Mouse (Mus musculus): Measurements from ENCODE around the gene Abcc4. TPM values are rescaled to one million over a fixed set of nuclear protein-coding genes. Genes with fewer than 3 reads are reported as not detected.
A peak's percentile ranks its signal among the peaks of the same experiment; 100 is the strongest.
"Not testable (repeated sequence)": the region's sequence is repeated elsewhere in the genome, so short reads cannot be mapped to it uniquely, and the experiment has no call there.

The Abcc4 gene
- polyA plus RNA-seq, 1 experiment from 2014 or later, result 1.2 TPM

- Histone ChIP-seq H3K27me3 (ENCODE audit: insufficient read depth, low read length) (no peaks in the 10 kb centered on the region), H3K4me3 (ENCODE audit: low read depth, low read length) (no peak overlapping the region), H3K4me2 (ENCODE audit: low read depth, low read length) (no peak overlapping the region; the same call in 1 of the 2 replicates), H3K9me3 (ENCODE audit: low read length) (no peaks in the 10 kb centered on the region), H3K36me3 (replicated peaks; ENCODE audit: insufficient read depth, low read length) (no peaks in the 10 kb centered on the region), H3K9ac (replicated peaks) (no peak overlapping the region), H3K4me1 (ENCODE audit: insufficient read depth) (no peaks in the 10 kb centered on the region), H3K27ac (ENCODE audit: low read depth) (0 out of 2 replicates have a peak overlapping the region, but pooled peaks have one; percentile 22)
- ATAC-seq (peak; percentile 72), DNase-seq (no peak)
- TF ChIP-seq CTCF (IDR thresholded peaks at IDR 0.05; ENCODE audit: low read depth) (no peak), EP300 (IDR thresholded peaks at IDR 0.05; ENCODE audit: low read depth) (peak; percentile 69; the same call in 1 of the 2 replicates)
- 32% methylated on average over 6 of the region's 7 CpGs for WGBS (ENCODE audit: insufficient replicate concordance)
Observed at GRCm38 (mm10) chr14:118649199-118649894, 56.7 kb downstream of the Abcc4 start.

GRCm38 (mm10) chr14:118642940-118643591, 63.0 kb downstream of the Abcc4 start:
- not testable (repeated sequence) for H3K27me3 ChIP-seq (ENCODE audit: insufficient read depth, low read length); H3K4me3 ChIP-seq (ENCODE audit: low read depth, low read length); H3K36me3 ChIP-seq (replicated peaks; ENCODE audit: insufficient read depth, low read length); H3K9me3 ChIP-seq (ENCODE audit: low read length); H3K9ac ChIP-seq (replicated peaks); H3K27ac ChIP-seq (ENCODE audit: low read depth); DNase-seq; H3K4me1 ChIP-seq (ENCODE audit: insufficient read depth)
- peak overlapping the region; percentile 9; the same call in 1 of the 2 replicates for H3K4me2 ChIP-seq (ENCODE audit: low read depth, low read length)
- peak; percentile 74 for ATAC-seq
- WGBS (ENCODE audit: insufficient replicate concordance), result 73% methylated on average over 13 of the region's 13 CpGs

GRCm38 (mm10) chr14:118642140-118642539, 63.9 kb downstream of the Abcc4 start:
- WGBS (ENCODE audit: insufficient replicate concordance), result 52% methylated on average over 8 of the region's 8 CpGs
- Histone ChIP-seq H3K36me3 (replicated peaks; ENCODE audit: insufficient read depth, low read length) (no peaks in the 10 kb centered on the region), H3K4me2 (ENCODE audit: low read depth, low read length) (peak overlapping the region; percentile 35; the same call in 1 of the 2 replicates), H3K4me3 (ENCODE audit: low read depth, low read length) (no peak overlapping the region), H3K9ac (replicated peaks) (no peak overlapping the region), H3K27ac (ENCODE audit: low read depth) (peak overlapping the region; percentile 35; the same call in 1 of the 2 replicates), H3K9me3 (ENCODE audit: low read length) (no peaks in the 10 kb centered on the region), H3K27me3 (ENCODE audit: insufficient read depth, low read length) (no peaks in the 10 kb centered on the region), H3K4me1 (ENCODE audit: insufficient read depth) (peaks cover 5% of the 10 kb centered on the region; the same call in 1 of the 2 replicates)
- ATAC-seq (peak; percentile 85), DNase-seq (no peak)
- TF ChIP-seq CTCF (IDR thresholded peaks at IDR 0.05; ENCODE audit: low read depth) (no peak), EP300 (IDR thresholded peaks at IDR 0.05; ENCODE audit: low read depth) (peak; percentile 23; the same call in 1 of the 2 replicates)

- Histone ChIP-seq H3K27me3 (ENCODE audit: insufficient read depth, low read length) (no peaks in the 10 kb centered on the region), H3K4me1 (ENCODE audit: insufficient read depth) (peaks cover 9% of the 10 kb centered on the region), H3K4me3 (ENCODE audit: low read depth, low read length) (no peak overlapping the region), H3K9ac (replicated peaks) (no peak overlapping the region), H3K9me3 (ENCODE audit: low read length) (no peaks in the 10 kb centered on the region), H3K36me3 (replicated peaks; ENCODE audit: insufficient read depth, low read length) (no peaks in the 10 kb centered on the region), H3K4me2 (ENCODE audit: low read depth, low read length) (no peak overlapping the region), H3K27ac (ENCODE audit: low read depth) (no peak overlapping the region)
- DNase-seq (peak; percentile 27), ATAC-seq (peak; percentile 15; the same call in 1 of the 2 replicates)
- TF ChIP-seq CTCF (IDR thresholded peaks at IDR 0.05; ENCODE audit: low read depth), result no peak
- no peak for TF ChIP-seq EP300 (IDR thresholded peaks at IDR 0.05; ENCODE audit: low read depth)
- 71% methylated on average over 25 of the region's 25 CpGs for WGBS (ENCODE audit: insufficient replicate concordance)
Observed at GRCm38 (mm10) chr14:118638447-118639275, 67.4 kb downstream of the Abcc4 start.

- no peaks in the 10 kb centered on the region for H3K9me3 ChIP-seq (ENCODE audit: low read length)
- 32% methylated on average over 15 of the region's 15 CpGs for WGBS (ENCODE audit: insufficient replicate concordance)
- TF ChIP-seq EP300 (IDR thresholded peaks at IDR 0.05; ENCODE audit: low read depth) (no peak), CTCF (IDR thresholded peaks at IDR 0.05; ENCODE audit: low read depth) (no peak)
- H3K27me3 ChIP-seq (ENCODE audit: insufficient read depth, low read length), result no peaks in the 10 kb centered on the region
- H3K36me3 ChIP-seq (replicated peaks; ENCODE audit: insufficient read depth, low read length), result no peaks in the 10 kb centered on the region
- H3K4me3 ChIP-seq (ENCODE audit: low read depth, low read length), result no peak overlapping the region
- no peak overlapping the region for H3K9ac ChIP-seq (replicated peaks)
- no peak overlapping the region for H3K27ac ChIP-seq (ENCODE audit: low read depth)
- ATAC-seq (peak; percentile 73), DNase-seq (peak; percentile 29)
- H3K4me1 ChIP-seq (ENCODE audit: insufficient read depth), result peaks cover 4% of the 10 kb centered on the region
- H3K4me2 ChIP-seq (ENCODE audit: low read depth, low read length), result 0 out of 2 replicates have a peak overlapping the region, but pooled peaks have one; percentile 23
Observed at GRCm38 (mm10) chr14:118635493-118636183, 70.4 kb downstream of the Abcc4 start.

Measured in liver, postnatal 0 days (tissue).